Mouse (Mus musculus) erythroblast, embryonic 14.5 days (primary cell): ENCODE results near the gene Creb3. TPM values are rescaled to one million over a fixed set of nuclear protein-coding genes. Genes with fewer than 3 reads are reported as not detected.
"Not testable (repeated sequence)": the region's sequence is repeated elsewhere in the genome, so short reads cannot be mapped to it uniquely, and the experiment has no call there.

Experiments used
- H3K27me3 ChIP-seq: 2 replicates; pipeline ENCODE4 v1.6.1; 2012; ENCODE audit warnings: inconsistent platforms; ENCODE audit not compliant: control insufficient read depth
- H3K36me3 ChIP-seq: 2 replicates; pipeline ENCODE4 v1.6.1; 2012; ENCODE audit warnings: mild to moderate bottlenecking, inconsistent platforms; ENCODE audit not compliant: control insufficient read depth
- H3K4me1 ChIP-seq: 2 replicates; pipeline ENCODE4 v1.6.1; 2012; ENCODE audit warnings: inconsistent platforms; ENCODE audit not compliant: control insufficient read depth
- H3K4me3 ChIP-seq: replicated peaks from 2 replicates; pipeline ENCODE3; 2012; ENCODE audit warnings: moderate library complexity, mild to moderate bottlenecking, inconsistent platforms
- H3K9me3 ChIP-seq: 2 replicates; pipeline ENCODE4 v1.6.1; 2012; ENCODE audit warnings: low read length, inconsistent platforms, mixed read lengths; ENCODE audit not compliant: control insufficient read depth
- GATA1 ChIP-seq: IDR thresholded peaks from 2 replicates; pipeline ENCODE4 v1.6.1; 2012; ENCODE audit warnings: low read length, inconsistent platforms, mixed read lengths
- TAL1 ChIP-seq: IDR thresholded peaks from 3 replicates; pipeline ENCODE4 v1.6.1; 2012; ENCODE audit warnings: low read length, inconsistent platforms, mixed read lengths
- polyA plus RNA-seq: library from polyadenylated mRNA; stranded (reverse); fragments of >175 nt; gene quantifications from 2 replicates; pipeline ENCODE4 v1.2.3, GENCODE M21; 2012

The Creb3 gene
- polyA plus RNA-seq, 1 experiment, result 0.10 TPM

GRCm38 (mm10) chr4:43591543-43591942 is 29.4 kb downstream of the Creb3 start:
- Histone ChIP-seq H3K36me3 (no peaks in the 10 kb centered on the region), H3K4me1 (peaks cover 40% of the 10 kb centered on the region), H3K27me3 (peaks cover 8% of the 10 kb centered on the region), H3K9me3 (no peaks in the 10 kb centered on the region), H3K4me3 (no peak overlapping the region)
- TF ChIP-seq TAL1 (no peak), GATA1 (no peak)

GRCm38 (mm10) chr4:43591961-43592360 is 29.8 kb downstream of the Creb3 start:
- Histone ChIP-seq H3K4me1 (peaks cover 42% of the 10 kb centered on the region), H3K9me3 (no peaks in the 10 kb centered on the region), H3K4me3 (no peak overlapping the region), H3K36me3 (no peaks in the 10 kb centered on the region), H3K27me3 (peaks cover 8% of the 10 kb centered on the region)
- TF ChIP-seq TAL1 (no peak), GATA1 (no peak)

GRCm38 (mm10) chr4:43593453-43593852 is 31.3 kb downstream of the Creb3 start:
- Histone ChIP-seq H3K36me3 (no peaks in the 10 kb centered on the region), H3K9me3 (no peaks in the 10 kb centered on the region), H3K27me3 (0 out of 2 replicates have a peak, but pooled peaks cover 3% of the 10 kb centered on the region), H3K4me1 (peaks cover 46% of the 10 kb centered on the region), H3K4me3 (no peak overlapping the region)
- TF ChIP-seq TAL1, result no peak

- H3K27me3 ChIP-seq, H3K9me3 ChIP-seq, H3K36me3 ChIP-seq, H3K4me3 ChIP-seq: not testable (repeated sequence)
- H3K4me1 ChIP-seq, result peaks cover 57% of the 10 kb centered on the region
Measured at GRCm38 (mm10) chr4:43596597-43596996, 34.5 kb downstream of the Creb3 start.

GRCm38 (mm10) chr4:43598200-43598599 is 36.1 kb downstream of the Creb3 start:
- no peaks in the 10 kb centered on the region for H3K27me3 ChIP-seq
- H3K4me3 ChIP-seq, result no peak overlapping the region
- TF ChIP-seq TAL1 (peak; percentile 75), GATA1 (peak; percentile 71)
- H3K4me1 ChIP-seq, result peaks cover 69% of the 10 kb centered on the region
- no peaks in the 10 kb centered on the region for H3K9me3 ChIP-seq
- no peaks in the 10 kb centered on the region for H3K36me3 ChIP-seq

- H3K27me3 ChIP-seq, result no peaks in the 10 kb centered on the region
- H3K9me3 ChIP-seq, result no peaks in the 10 kb centered on the region
- H3K36me3 ChIP-seq, result no peaks in the 10 kb centered on the region
- TF ChIP-seq TAL1, result no peak; the same call in 2 of the 3 replicates
- no peak for TF ChIP-seq GATA1
- H3K4me1 ChIP-seq, result peaks cover 73% of the 10 kb centered on the region
- H3K4me3 ChIP-seq, result peak overlapping the region; percentile 3
Measured at GRCm38 (mm10) chr4:43598650-43599380, 36.7 kb downstream of the Creb3 start.

GRCm38 (mm10) chr4:43600195-43600934 is 38.2 kb downstream of the Creb3 start:
- Histone ChIP-seq H3K4me1 (peaks cover 89% of the 10 kb centered on the region), H3K27me3 (no peaks in the 10 kb centered on the region), H3K36me3 (no peaks in the 10 kb centered on the region), H3K9me3 (no peaks in the 10 kb centered on the region), H3K4me3 (peak overlapping the region; percentile 23)
- TF ChIP-seq TAL1 (no peak), GATA1 (no peak)

- Histone ChIP-seq H3K4me3 (no peak overlapping the region), H3K36me3 (no peaks in the 10 kb centered on the region), H3K4me1 (peaks cover 81% of the 10 kb centered on the region), H3K9me3 (no peaks in the 10 kb centered on the region), H3K27me3 (no peaks in the 10 kb centered on the region)
- no peak for TF ChIP-seq TAL1
- TF ChIP-seq GATA1, result no peak
Measured at GRCm38 (mm10) chr4:43604099-43604498, 42.0 kb downstream of the Creb3 start.

- peak; percentile 90 for TF ChIP-seq TAL1
- TF ChIP-seq GATA1, result peak; percentile 95
- Histone ChIP-seq H3K9me3 (no peaks in the 10 kb centered on the region), H3K4me1 (peaks cover 73% of the 10 kb centered on the region), H3K36me3 (no peaks in the 10 kb centered on the region), H3K27me3 (no peaks in the 10 kb centered on the region), H3K4me3 (peak overlapping the region; percentile 49)
Measured at GRCm38 (mm10) chr4:43604751-43605685, 42.9 kb downstream of the Creb3 start.
